Mouse (Mus musculus): ENCODE results near the gene Cep78.

Cep78 gene

GRCm38 (mm10) chr19:15984449-15985171 is at the start of gene Cep78:
Cep78 (minus strand) TSS chr19:15984989.
- DNase-seq (ENCODE audit: low read depth, low spot score) = peak; percentile 98

- no peak for DNase-seq (ENCODE audit: low read depth, low spot score)
Observed at GRCm38 (mm10) chr19:16031276-16031675, 46.5 kb upstream of the Cep78 start.

GRCm38 (mm10) chr19:16029253-16029771 is 44.5 kb upstream of the Cep78 start:
- peak; percentile 66 for DNase-seq (ENCODE audit: low read depth, low spot score)

- DNase-seq (ENCODE audit: low read depth, low spot score) = no peak
Observed at GRCm38 (mm10) chr19:16028746-16029252, 44.0 kb upstream of the Cep78 start.

GRCm38 (mm10) chr19:16027876-16028670 is 43.3 kb upstream of the Cep78 start:
- DNase-seq (ENCODE audit: low read depth, low spot score) = no peak

GRCm38 (mm10) chr19:16026276-16026675 is 41.5 kb upstream of the Cep78 start:
- no peak for DNase-seq (ENCODE audit: low read depth, low spot score)

- DNase-seq (ENCODE audit: low read depth, low spot score) = no peak
Observed at GRCm38 (mm10) chr19:16022178-16022577, 37.4 kb upstream of the Cep78 start.

GRCm38 (mm10) chr19:16016171-16016570 is 31.4 kb upstream of the Cep78 start:
- DNase-seq (ENCODE audit: low read depth, low spot score) = no peak

GRCm38 (mm10) chr19:16015191-16015968 is 30.6 kb upstream of the Cep78 start:
- DNase-seq (ENCODE audit: low read depth, low spot score) = no peak

- DNase-seq (ENCODE audit: low read depth, low spot score) = no peak
Observed at GRCm38 (mm10) chr19:16009746-16010337, 25.1 kb upstream of the Cep78 start.

- DNase-seq (ENCODE audit: low read depth, low spot score) = no peak
Observed at GRCm38 (mm10) chr19:16009111-16009510, 24.3 kb upstream of the Cep78 start.

- no peak for DNase-seq (ENCODE audit: low read depth, low spot score)
Observed at GRCm38 (mm10) chr19:16007131-16007530, 22.3 kb upstream of the Cep78 start.

- peak; percentile 78 for DNase-seq (ENCODE audit: low read depth, low spot score)
Observed at GRCm38 (mm10) chr19:15998157-15998556, 13.4 kb upstream of the Cep78 start.

- no peak for DNase-seq (ENCODE audit: low read depth, low spot score)
Observed at GRCm38 (mm10) chr19:15996901-15997564, 12.2 kb upstream of the Cep78 start.

- no peak for DNase-seq (ENCODE audit: low read depth, low spot score)
Observed at GRCm38 (mm10) chr19:15990102-15990501, 5.3 kb upstream of the Cep78 start.

GRCm38 (mm10) chr19:15985172-15985713 is 454 bp upstream of the Cep78 start:
- no peak for DNase-seq (ENCODE audit: low read depth, low spot score)

- DNase-seq (ENCODE audit: low read depth, low spot score) = peak; percentile 7
Observed at GRCm38 (mm10) chr19:15983739-15984344, 947 bp downstream of the Cep78 start.

GRCm38 (mm10) chr19:15982926-15983738 is 1.7 kb downstream of the Cep78 start:
- DNase-seq (ENCODE audit: low read depth, low spot score) = no peak

GRCm38 (mm10) chr19:15981861-15982260 is 2.9 kb downstream of the Cep78 start:
- peak; percentile 86 for DNase-seq (ENCODE audit: low read depth, low spot score)

All from CD4-positive, CD25-positive, alpha-beta regulatory T cell, adult 2 months (primary cell).